Mouse (Mus musculus): ENCODE measurements around the gene Sycp3.

- TF ChIP-seq EP300 (IDR thresholded peaks at IDR 0.05; ENCODE audit: low read depth) (no peak), CTCF (IDR thresholded peaks at IDR 0.05; ENCODE audit: low read depth) (no peak)
These were observed 63.4 kb downstream of the Sycp3 start for GRCm38 (mm10) chr10:88522795-88523194.

Data from heart, postnatal 0 days (tissue).